Mouse (Mus musculus): ENCODE data around the gene Vamp8. TPM values are rescaled to one million over a fixed set of nuclear protein-coding genes. Genes with fewer than 3 reads are reported as not detected.

Gene Vamp8
- total and polyA plus RNA-seq, 2 experiments from 2014 or later, result 17.4 to 39.6 TPM

DNA sequence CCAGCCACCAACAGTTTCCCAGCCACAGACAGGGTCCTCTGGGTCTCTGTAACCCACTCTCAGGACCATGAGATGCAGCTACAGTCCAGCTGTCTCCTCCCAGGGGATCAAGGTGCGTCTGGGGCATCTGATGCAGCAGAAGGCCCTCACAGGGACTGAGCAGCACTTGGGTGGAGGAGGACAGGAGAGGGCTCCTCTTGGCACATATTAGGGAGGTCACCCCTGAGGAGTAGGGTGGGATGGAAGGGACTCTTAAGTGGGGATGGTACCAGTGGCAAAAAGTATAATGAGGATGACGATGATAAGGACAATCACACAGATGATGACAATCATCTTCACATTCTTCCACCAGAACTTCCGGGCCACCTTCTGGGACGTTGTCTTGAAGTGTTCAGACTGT lies 5.2 kb downstream of the Vamp8 start:
- Histone ChIP-seq H3K36me3 (ENCODE audit: insufficient read depth, low read length) (no peaks in the 10 kb centered on the region), H3K27ac (no peak overlapping the region), H3K4me2 (ENCODE audit: low read depth, low read length) (no peak overlapping the region), H3K4me3 (ENCODE audit: low read length) (no peak overlapping the region), H3K9ac (replicated peaks; ENCODE audit: low read length) (no peak overlapping the region), H3K27me3 (ENCODE audit: insufficient read depth, low read length) (peaks cover 5% of the 10 kb centered on the region; the same call in 1 of the 2 replicates), H3K9me3 (ENCODE audit: low read length) (no peaks in the 10 kb centered on the region), H3K4me1 (ENCODE audit: insufficient read depth, low read length) (0 out of 2 replicates have a peak, but pooled peaks cover 5% of the 10 kb centered on the region)
- no peak for DNase-seq (ENCODE audit: low spot score)
- TF ChIP-seq CTCF (IDR thresholded peaks at IDR 0.05; ENCODE audit: low read depth), result no peak
- ATAC-seq, result no peak
- WGBS, result 89% methylated on average over 4 of the region's 4 CpGs

DNA sequence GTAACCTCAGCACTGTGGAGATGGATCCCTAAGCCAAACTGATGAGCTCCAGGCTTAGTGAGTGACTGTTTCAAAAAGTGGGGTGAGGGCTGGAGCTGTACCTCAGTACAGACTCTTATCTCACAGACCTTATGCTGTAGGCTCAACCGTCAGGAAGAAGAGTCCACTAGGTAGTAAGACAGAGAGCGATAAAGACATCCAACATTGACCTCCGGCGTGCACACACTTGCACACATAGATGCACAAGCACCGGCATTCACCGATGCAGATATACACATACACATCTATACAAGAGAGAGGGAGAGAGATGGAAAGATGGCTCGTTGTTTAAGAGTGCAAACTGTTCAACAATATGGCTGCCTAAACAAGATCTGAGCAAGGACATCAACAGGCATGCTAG lies 6.6 kb downstream of the Vamp8 start:
- Histone ChIP-seq H3K4me2 (ENCODE audit: low read depth, low read length) (no peak overlapping the region), H3K9me3 (ENCODE audit: low read length) (no peaks in the 10 kb centered on the region), H3K4me1 (ENCODE audit: insufficient read depth, low read length) (no peaks in the 10 kb centered on the region), H3K27me3 (ENCODE audit: insufficient read depth, low read length) (peaks cover 4% of the 10 kb centered on the region), H3K27ac (no peak overlapping the region), H3K9ac (replicated peaks; ENCODE audit: low read length) (no peak overlapping the region), H3K36me3 (ENCODE audit: insufficient read depth, low read length) (no peaks in the 10 kb centered on the region), H3K4me3 (ENCODE audit: low read length) (no peak overlapping the region)
- DNase-seq (ENCODE audit: low spot score), result no peak
- TF ChIP-seq CTCF (IDR thresholded peaks at IDR 0.05; ENCODE audit: low read depth), result no peak
- 91% methylated on average over 7 of the region's 7 CpGs for WGBS
- ATAC-seq, result no peak

DNA sequence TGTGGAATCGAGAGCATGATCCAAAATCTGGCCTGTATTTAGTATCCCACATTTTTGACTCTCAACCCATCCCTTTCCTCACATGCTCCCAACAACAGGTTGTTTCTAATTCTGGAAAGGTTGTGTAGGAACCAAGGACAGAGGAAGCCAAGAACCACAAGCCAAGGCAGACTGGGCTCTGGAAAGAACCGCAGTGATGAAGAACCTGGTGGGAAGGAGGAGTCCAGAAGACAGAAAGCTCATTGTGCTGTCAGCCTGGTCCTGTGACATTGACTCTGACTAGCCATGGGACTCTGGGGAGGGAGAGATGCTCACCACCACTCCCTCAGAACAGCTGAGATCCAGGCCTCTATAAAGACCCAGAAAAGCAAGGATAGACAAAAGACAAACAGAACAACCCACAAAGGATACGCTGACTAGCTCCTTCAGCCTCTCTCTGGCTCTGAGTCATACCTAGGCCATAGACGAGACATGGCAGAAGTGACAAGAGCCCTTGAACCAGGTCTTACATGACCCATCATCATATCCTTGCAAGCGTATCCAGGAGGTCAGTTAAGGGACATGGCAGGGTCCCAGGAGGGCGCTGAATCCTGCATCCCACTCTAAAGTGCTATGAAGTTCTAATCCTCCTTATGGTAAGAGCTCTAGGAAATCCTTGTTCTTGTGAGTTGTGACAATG lies 7.2 kb downstream of the Vamp8 start:
- no peak overlapping the region for H3K4me3 ChIP-seq (ENCODE audit: low read length)
- H3K9ac ChIP-seq (replicated peaks; ENCODE audit: low read length), result no peak overlapping the region
- H3K27ac ChIP-seq, result no peak overlapping the region
- ATAC-seq, result no peak
- no peak overlapping the region for H3K4me2 ChIP-seq (ENCODE audit: low read depth, low read length)
- no peak for TF ChIP-seq CTCF (IDR thresholded peaks at IDR 0.05; ENCODE audit: low read depth)
- H3K27me3 ChIP-seq (ENCODE audit: insufficient read depth, low read length), result peaks cover 4% of the 10 kb centered on the region
- DNase-seq (ENCODE audit: low spot score), result no peak
- 81% methylated on average over 6 of the region's 6 CpGs for WGBS
- no peaks in the 10 kb centered on the region for H3K9me3 ChIP-seq (ENCODE audit: low read length)
- H3K36me3 ChIP-seq (ENCODE audit: insufficient read depth, low read length), result no peaks in the 10 kb centered on the region
- no peaks in the 10 kb centered on the region for H3K4me1 ChIP-seq (ENCODE audit: insufficient read depth, low read length)

DNA sequence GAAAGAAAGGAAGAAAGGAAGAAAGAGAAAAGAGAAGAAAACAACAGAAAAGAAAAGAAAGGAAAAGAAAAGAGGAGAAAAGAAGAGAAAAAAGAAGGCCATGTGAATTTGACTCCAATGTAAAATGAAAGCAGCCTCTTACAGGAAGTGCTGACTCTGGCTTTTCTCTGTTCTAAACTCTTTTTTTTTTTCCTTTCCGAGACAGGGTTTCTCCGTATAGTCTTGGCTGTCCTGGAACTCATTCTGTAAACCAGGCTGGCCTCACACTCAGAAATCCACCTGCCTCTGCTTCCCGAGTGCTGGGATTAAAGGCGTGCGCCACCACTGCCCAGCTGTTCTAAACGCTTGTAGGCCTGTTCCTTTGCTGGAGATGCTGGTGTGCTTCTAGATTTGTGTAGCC lies 8.0 kb downstream of the Vamp8 start:
- Histone ChIP-seq H3K27ac (no peak overlapping the region), H3K4me2 (ENCODE audit: low read depth, low read length) (no peak overlapping the region), H3K27me3 (ENCODE audit: insufficient read depth, low read length) (peaks cover 4% of the 10 kb centered on the region), H3K4me3 (ENCODE audit: low read length) (no peak overlapping the region), H3K36me3 (ENCODE audit: insufficient read depth, low read length) (no peaks in the 10 kb centered on the region), H3K9me3 (ENCODE audit: low read length) (no peaks in the 10 kb centered on the region), H3K4me1 (ENCODE audit: insufficient read depth, low read length) (no peaks in the 10 kb centered on the region), H3K9ac (replicated peaks; ENCODE audit: low read length) (no peak overlapping the region)
- DNase-seq (ENCODE audit: low spot score) (no peak), ATAC-seq (no peak)
- TF ChIP-seq CTCF (IDR thresholded peaks at IDR 0.05; ENCODE audit: low read depth), result no peak
- 85% methylated on average over 6 of the region's 6 CpGs for WGBS

DNA sequence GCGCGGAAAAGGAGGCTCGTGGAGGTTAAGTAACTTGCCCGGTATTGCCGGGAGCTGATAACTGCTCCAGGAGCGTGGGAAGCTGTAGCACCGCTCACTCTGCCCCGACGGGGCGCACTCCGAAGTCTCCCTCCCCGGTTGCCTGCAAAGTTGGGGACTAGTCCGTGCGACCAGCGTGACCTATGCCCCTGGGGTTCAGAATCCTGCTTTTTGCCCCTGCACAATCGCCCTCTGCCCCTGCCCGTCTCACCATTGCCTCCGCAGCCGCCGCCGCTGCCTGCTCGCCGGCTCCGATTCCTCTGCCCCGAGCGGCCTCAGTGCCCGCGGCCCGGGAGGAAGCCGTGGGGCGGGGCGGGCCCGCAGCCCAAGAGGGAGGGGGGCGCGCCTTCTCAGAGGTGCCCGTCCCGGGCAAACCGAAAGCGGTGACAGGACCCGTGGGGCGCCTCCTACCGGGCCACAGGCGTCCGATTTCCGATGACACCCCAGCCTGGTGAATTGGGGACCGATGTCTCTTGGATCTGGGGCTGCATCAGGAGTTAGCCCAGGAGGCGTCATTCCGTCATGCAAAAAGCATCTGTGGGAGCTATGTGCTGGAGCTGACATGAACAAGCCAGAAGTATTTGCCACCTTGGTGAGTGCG lies 10.3 kb downstream of the Vamp8 start, which contains the start of gene Vamp5:
Gene Vamp5 (minus strand): TSS at position 338 of the 640 bp plus-strand sequence.
- Histone ChIP-seq H3K9ac (replicated peaks; ENCODE audit: low read length) (peak within 1 kb of the TSS; percentile 45; the same call in 1 of the 2 replicates), H3K4me1 (ENCODE audit: insufficient read depth, low read length) (no peaks in the 10 kb centered on the region), H3K9me3 (ENCODE audit: low read length) (no peaks in the 10 kb centered on the region), H3K36me3 (ENCODE audit: insufficient read depth, low read length) (no peaks in the 10 kb centered on the region), H3K27me3 (ENCODE audit: insufficient read depth, low read length) (peaks cover 4% of the 10 kb centered on the region), H3K27ac (0 out of 2 replicates have a peak within 1 kb of the TSS, but pooled peaks have one; percentile 29), H3K4me3 (ENCODE audit: low read length) (peak within 1 kb of the TSS; percentile 40), H3K4me2 (ENCODE audit: low read depth, low read length) (peak within 1 kb of the TSS; percentile 58)
- no peak for TF ChIP-seq CTCF (IDR thresholded peaks at IDR 0.05; ENCODE audit: low read depth)
- ATAC-seq (peak; percentile 80), DNase-seq (ENCODE audit: low spot score) (peak; percentile 41)
- 3% methylated on average over 48 of the region's 49 CpGs for WGBS

DNA sequence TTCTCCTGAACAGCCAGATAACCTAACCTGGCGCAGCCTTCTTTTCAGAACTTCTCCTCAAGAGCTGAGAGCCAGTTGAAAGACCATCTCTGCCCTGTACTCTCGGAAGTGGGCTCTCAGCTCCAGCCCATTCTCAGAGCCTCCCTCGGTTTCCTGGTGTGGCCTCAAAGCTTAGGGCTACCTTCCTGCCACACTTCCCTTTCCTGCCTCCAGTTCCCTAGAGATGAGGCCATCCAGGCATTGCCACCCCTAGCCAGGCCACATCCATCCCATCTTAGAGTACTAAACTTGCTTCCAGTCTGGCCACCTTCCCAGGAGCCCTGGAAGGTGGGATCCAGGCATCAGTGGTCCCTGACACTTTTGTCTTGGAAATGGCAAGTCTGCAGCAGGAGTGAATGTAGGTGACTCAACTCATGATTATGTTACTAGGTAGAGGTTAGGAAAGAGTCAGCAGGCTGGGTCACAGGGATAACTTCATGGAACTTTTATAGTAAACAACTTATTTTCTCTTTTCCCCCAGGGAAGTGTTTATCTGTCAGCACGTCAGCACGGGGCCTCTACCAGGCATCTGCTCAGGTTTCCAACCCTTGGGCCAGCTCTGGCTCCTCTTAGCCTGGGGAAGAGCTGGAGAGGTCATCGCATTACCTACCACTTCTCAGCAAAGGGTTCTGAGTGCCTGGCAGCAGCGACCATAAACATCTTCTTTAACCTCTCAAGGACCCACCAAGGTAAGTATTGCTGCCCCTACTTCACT lies 10.9 kb downstream of the Vamp8 start:
- 53% methylated on average over 7 of the region's 7 CpGs for WGBS
- H3K27ac ChIP-seq, result 0 out of 2 replicates have a peak overlapping the region, but pooled peaks have one; percentile 29

More for the DNA sequence above, 10.9 kb downstream of the Vamp8 start:
- no peak for TF ChIP-seq CTCF (IDR thresholded peaks at IDR 0.05; ENCODE audit: low read depth)
- H3K9me3 ChIP-seq (ENCODE audit: low read length), result no peaks in the 10 kb centered on the region
- H3K4me3 ChIP-seq (ENCODE audit: low read length), result peak overlapping the region; percentile 40
- peaks cover 4% of the 10 kb centered on the region for H3K27me3 ChIP-seq (ENCODE audit: insufficient read depth, low read length)
- ATAC-seq (no peak), DNase-seq (ENCODE audit: low spot score) (no peak)
- H3K4me1 ChIP-seq (ENCODE audit: insufficient read depth, low read length), result no peaks in the 10 kb centered on the region
- peak overlapping the region; percentile 58 for H3K4me2 ChIP-seq (ENCODE audit: low read depth, low read length)
- H3K36me3 ChIP-seq (ENCODE audit: insufficient read depth, low read length), result no peaks in the 10 kb centered on the region
- H3K9ac ChIP-seq (replicated peaks; ENCODE audit: low read length), result peak overlapping the region; percentile 45; the same call in 1 of the 2 replicates
